Mouse (Mus musculus): ENCODE measurements around the gene Slc30a10.

Slc30a10 gene

GRCm38 (mm10) chr1:185469551-185470021, 14.9 kb downstream of the Slc30a10 start:
- no peak for DNase-seq

GRCm38 (mm10) chr1:185472025-185472720, 17.5 kb downstream of the Slc30a10 start:
- DNase-seq, result no peak

- DNase-seq, result no peak
These were observed 18.1 kb downstream of the Slc30a10 start for GRCm38 (mm10) chr1:185472730-185473129.

GRCm38 (mm10) chr1:185473437-185473836, 18.8 kb downstream of the Slc30a10 start:
- DNase-seq, result no peak

- no peak for DNase-seq
These were observed 25.2 kb downstream of the Slc30a10 start for GRCm38 (mm10) chr1:185479861-185480260.

GRCm38 (mm10) chr1:185482001-185482761, 27.5 kb downstream of the Slc30a10 start:
- no peak for DNase-seq

GRCm38 (mm10) chr1:185482762-185483161, 28.1 kb downstream of the Slc30a10 start:
- DNase-seq, result no peak

- DNase-seq, result no peak
These were observed 28.9 kb downstream of the Slc30a10 start for GRCm38 (mm10) chr1:185483356-185484057.

GRCm38 (mm10) chr1:185484281-185484680, 29.6 kb downstream of the Slc30a10 start:
- DNase-seq, result no peak

- DNase-seq, result peak in 1 of 2 experiments; percentile 5
These were observed 35.2 kb downstream of the Slc30a10 start for GRCm38 (mm10) chr1:185489893-185490292.

- no peak for DNase-seq
These were observed 36.0 kb downstream of the Slc30a10 start for GRCm38 (mm10) chr1:185490603-185491002.

GRCm38 (mm10) chr1:185493439-185494034, 38.9 kb downstream of the Slc30a10 start:
- no peak for DNase-seq

- DNase-seq, result no peak
These were observed 42.3 kb downstream of the Slc30a10 start for GRCm38 (mm10) chr1:185496791-185497460.

GRCm38 (mm10) chr1:185500602-185501001, 46.0 kb downstream of the Slc30a10 start:
- no peak for DNase-seq

GRCm38 (mm10) chr1:185501801-185502340, 47.2 kb downstream of the Slc30a10 start:
- peak; percentile 21 to 57 for DNase-seq

- no peak for DNase-seq
These were observed 47.9 kb downstream of the Slc30a10 start for GRCm38 (mm10) chr1:185502550-185502949.

- DNase-seq, result no peak
These were observed 54.4 kb downstream of the Slc30a10 start for GRCm38 (mm10) chr1:185509042-185509441.

- no peak for DNase-seq
These were observed 56.7 kb downstream of the Slc30a10 start for GRCm38 (mm10) chr1:185511306-185511705.

- no peak for DNase-seq
These were observed 60.9 kb downstream of the Slc30a10 start for GRCm38 (mm10) chr1:185515526-185515979.

GRCm38 (mm10) chr1:185516041-185516440, 61.4 kb downstream of the Slc30a10 start:
- no peak for DNase-seq

- peak; percentile 35 to 55 for DNase-seq
These were observed 62.9 kb downstream of the Slc30a10 start for GRCm38 (mm10) chr1:185517566-185517965.

Data from kidney, postnatal 36 days (tissue).